Mouse (Mus musculus) bone marrow macrophage, adult 2 months (primary cell): Measurements from ENCODE around the gene Adamts17. TPM values are rescaled to one million over a fixed set of nuclear protein-coding genes. Genes with fewer than 3 reads are reported as not detected.

Experiments
- H3K27ac ChIP-seq: 2 replicates; pipeline ENCODE4 v1.5.1; 2012; ENCODE audit warnings: low read depth, low read length; ENCODE audit not compliant: insufficient read depth
- H3K4me1 ChIP-seq: 2 replicates; pipeline ENCODE4 v1.6.1; 2012; ENCODE audit warnings: low read length; ENCODE audit not compliant: control insufficient read depth, insufficient read depth
- H3K4me3 ChIP-seq: 2 replicates; pipeline ENCODE4 v1.5.1; 2012; ENCODE audit warnings: mild to moderate bottlenecking, low read length, moderate library complexity; ENCODE audit not compliant: insufficient read depth
- CTCF ChIP-seq: IDR thresholded peaks from 2 replicates; pipeline ENCODE4 v1.5.1; 2012; ENCODE audit warnings: low read depth, mild to moderate bottlenecking, low read length, moderate library complexity
- POLR2A ChIP-seq: IDR thresholded peaks from 2 replicates; pipeline ENCODE4 v1.6.1; 2012; ENCODE audit warnings: mild to moderate bottlenecking, low read depth, low read length, borderline replicate concordance
- polyA plus RNA-seq: library from polyadenylated mRNA; stranded (reverse); fragments of >200 nt; gene quantifications from 2 replicates; pipeline ENCODE4 v1.2.4, GENCODE M21; 2012; ENCODE audit not compliant: missing spikeins, insufficient read depth, insufficient read length

Gene Adamts17
- polyA plus RNA-seq, 1 experiment: not detected

GRCm38 (mm10) chr7:67036502-67037485 lies 197.3 kb downstream of the Adamts17 start:
- no peak for TF ChIP-seq POLR2A
- TF ChIP-seq CTCF: no peak
- Histone ChIP-seq H3K4me3 (no peak overlapping the region), H3K4me1 (no peaks in the 10 kb centered on the region), H3K27ac (no peak overlapping the region)

GRCm38 (mm10) chr7:67037726-67038520 lies 198.4 kb downstream of the Adamts17 start:
- no peak overlapping the region for H3K27ac ChIP-seq
- TF ChIP-seq POLR2A (no peak), CTCF (no peak)
- H3K4me3 ChIP-seq: no peak overlapping the region
- no peaks in the 10 kb centered on the region for H3K4me1 ChIP-seq

- TF ChIP-seq POLR2A: no peak
- no peak for TF ChIP-seq CTCF
- H3K4me3 ChIP-seq: no peak overlapping the region
- H3K27ac ChIP-seq: no peak overlapping the region
- H3K4me1 ChIP-seq: no peaks in the 10 kb centered on the region
Observed at GRCm38 (mm10) chr7:67039143-67039542, 199.6 kb downstream of the Adamts17 start.

- TF ChIP-seq POLR2A (no peak), CTCF (no peak)
- H3K27ac ChIP-seq: no peak overlapping the region
Observed at GRCm38 (mm10) chr7:67039861-67040260, 200.3 kb downstream of the Adamts17 start.

GRCm38 (mm10) chr7:67041685-67042084 lies 202.2 kb downstream of the Adamts17 start:
- no peaks in the 10 kb centered on the region for H3K4me1 ChIP-seq
- H3K4me3 ChIP-seq: no peak overlapping the region
- H3K27ac ChIP-seq: no peak overlapping the region
- no peak for TF ChIP-seq POLR2A

More at GRCm38 (mm10) chr7:67039861-67040260, 200.3 kb downstream of the Adamts17 start:
- no peak overlapping the region for H3K4me3 ChIP-seq
- no peaks in the 10 kb centered on the region for H3K4me1 ChIP-seq

- H3K27ac ChIP-seq: no peak overlapping the region
- no peaks in the 10 kb centered on the region for H3K4me1 ChIP-seq
- H3K4me3 ChIP-seq: no peak overlapping the region
- no peak for TF ChIP-seq CTCF
- TF ChIP-seq POLR2A: no peak
Observed at GRCm38 (mm10) chr7:67044121-67044817, 204.7 kb downstream of the Adamts17 start.

GRCm38 (mm10) chr7:67045202-67045601 lies 205.7 kb downstream of the Adamts17 start:
- H3K27ac ChIP-seq: no peak overlapping the region
- H3K4me1 ChIP-seq: no peaks in the 10 kb centered on the region
- TF ChIP-seq POLR2A: no peak
- H3K4me3 ChIP-seq: no peak overlapping the region

GRCm38 (mm10) chr7:67049206-67049605 lies 209.7 kb downstream of the Adamts17 start:
- H3K4me1 ChIP-seq: peaks cover 9% of the 10 kb centered on the region
- no peak overlapping the region for H3K27ac ChIP-seq
- no peak overlapping the region for H3K4me3 ChIP-seq
- no peak for TF ChIP-seq POLR2A
- TF ChIP-seq CTCF: no peak

GRCm38 (mm10) chr7:67050424-67050823 lies 210.9 kb downstream of the Adamts17 start:
- no peak overlapping the region for H3K4me3 ChIP-seq
- H3K27ac ChIP-seq: no peak overlapping the region
- no peak for TF ChIP-seq CTCF
- TF ChIP-seq POLR2A: no peak
- H3K4me1 ChIP-seq: peaks cover 9% of the 10 kb centered on the region

- Histone ChIP-seq H3K27ac (no peak overlapping the region), H3K4me1 (peaks cover 9% of the 10 kb centered on the region), H3K4me3 (no peak overlapping the region)
- no peak for TF ChIP-seq POLR2A
Observed at GRCm38 (mm10) chr7:67051089-67051718, 211.7 kb downstream of the Adamts17 start.
